Mouse (Mus musculus) cortical plate, adult 2 months (tissue): Measurements from ENCODE around the gene Stom.

ENCODE experiments used
- CTCF ChIP-seq: fragments of 200-500 bp; IDR thresholded peaks from 2 replicates; pipeline ENCODE4 v1.5.1; 2011; ENCODE audit warnings: mild to moderate bottlenecking, control low read depth, low read length; ENCODE audit not compliant: insufficient read depth; ENCODE audit errors: extremely low read depth
- POLR2A ChIP-seq: fragments of 200-500 bp; IDR thresholded peaks from 2 replicates; pipeline ENCODE4 v1.6.1; 2011; ENCODE audit warnings: mild to moderate bottlenecking, low read length, control low read depth; ENCODE audit not compliant: insufficient read depth; ENCODE audit errors: extremely low read depth

DNA sequence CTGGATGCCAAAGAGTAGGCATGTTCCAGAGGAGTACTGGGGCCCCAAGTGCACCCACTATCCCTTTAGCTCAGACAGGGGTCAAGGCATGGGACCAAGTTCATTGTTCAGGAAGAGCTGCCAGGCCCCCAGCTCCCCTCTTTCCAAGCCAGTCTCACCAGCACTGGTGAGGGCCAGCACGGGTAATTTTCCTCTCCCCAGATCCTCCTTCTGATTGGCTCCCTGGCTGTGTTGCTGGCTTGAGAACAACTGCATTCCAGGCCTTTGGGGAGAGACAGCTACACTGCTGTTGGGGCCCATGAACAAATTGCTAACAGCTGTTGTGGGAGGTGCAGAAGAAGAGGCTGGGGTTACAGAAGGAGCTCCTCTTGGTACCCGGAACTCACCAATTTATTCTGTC is 63.2 kb downstream of the Stom start:
- TF ChIP-seq POLR2A (no peak), CTCF (no peak)
